Mouse (Mus musculus) gonadal fat pad, adult 2 months (tissue): ENCODE results near the gene Slc23a2. TPM values are rescaled to one million over a fixed set of nuclear protein-coding genes. Genes with fewer than 3 reads are reported as not detected.

ENCODE experiments used
- DNase-seq: peaks from one replicate; pipeline ENCODE4 v3.0.0-alpha.2; 2012; ENCODE audit warnings: low read depth
- polyA plus RNA-seq: library from polyadenylated mRNA; depleted of rRNA; stranded (reverse); fragments of >200 nt; gene quantifications from 2 replicates; pipeline ENCODE4 v1.2.3, GENCODE M21; 2012; rRNA removed

Gene Slc23a2
- polyA plus RNA-seq = 17.5 and 17.8 TPM in 2 replicates

DNA sequence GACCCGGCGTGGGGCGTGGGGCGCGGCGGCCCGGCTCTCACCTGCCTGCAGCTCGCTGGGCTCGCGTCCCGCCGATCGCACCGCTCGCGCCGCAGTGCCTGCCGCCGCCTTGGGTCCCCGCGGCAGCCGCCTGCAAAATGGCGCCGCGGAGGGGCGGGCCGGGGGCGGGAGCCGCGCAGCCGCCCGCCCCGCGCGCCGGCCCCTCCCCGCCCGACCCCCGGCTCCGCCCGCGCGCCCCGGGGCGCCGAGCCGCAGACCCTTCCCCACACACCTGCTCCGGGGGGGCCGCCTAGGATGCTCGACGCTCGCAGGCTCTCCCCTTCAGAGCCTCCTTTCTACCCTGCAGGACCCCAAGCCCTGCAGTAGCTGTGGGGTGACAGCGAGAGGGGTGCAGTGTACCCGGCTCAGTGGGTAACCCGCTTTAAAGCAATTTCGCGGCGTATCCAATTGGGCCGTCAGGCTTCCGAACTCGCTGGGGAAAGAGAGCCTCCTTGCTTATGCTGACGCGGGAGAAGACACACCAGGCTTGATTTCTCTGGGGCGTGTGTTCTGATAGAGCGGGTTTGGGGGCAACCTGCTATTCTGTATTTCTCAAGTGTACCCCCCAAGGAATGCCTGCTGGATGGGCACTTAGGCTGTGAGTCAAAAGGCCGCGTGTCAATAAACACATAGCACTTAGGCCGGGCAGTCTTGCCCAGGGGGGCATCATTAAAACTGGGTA is at the start of gene Slc23a2:
Gene Slc23a2, minus strand, starts transcription at position 138 of the 721 bp plus-strand sequence.
- no peak for DNase-seq

DNA sequence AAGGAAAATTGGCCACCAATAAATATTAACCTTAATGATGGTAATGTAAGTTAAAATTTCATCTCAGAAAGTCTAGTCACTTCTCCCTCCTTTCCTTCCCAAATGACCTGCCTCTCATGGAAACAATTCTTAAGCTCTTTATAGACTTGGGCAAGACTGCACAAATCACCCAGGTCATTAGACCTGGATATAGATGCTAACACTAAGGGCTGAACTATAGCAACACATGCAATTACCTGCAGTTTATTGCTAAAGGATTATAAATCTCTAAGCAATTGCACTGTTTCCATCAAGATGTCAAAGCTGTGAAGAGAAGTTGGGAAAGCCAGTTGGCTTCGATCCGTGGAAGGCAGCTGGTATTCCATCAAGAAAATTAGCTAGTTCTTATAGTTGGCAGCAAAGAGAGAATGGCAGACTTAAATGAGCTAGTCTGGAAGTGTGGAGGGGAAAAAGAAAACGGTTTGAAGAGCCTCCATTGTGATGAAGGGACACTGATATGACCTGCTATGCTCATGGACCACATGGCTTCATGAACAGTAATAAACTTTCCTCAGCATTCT is 45.8 kb upstream of the Slc23a2 start:
- peak; percentile 41 for DNase-seq

DNA sequence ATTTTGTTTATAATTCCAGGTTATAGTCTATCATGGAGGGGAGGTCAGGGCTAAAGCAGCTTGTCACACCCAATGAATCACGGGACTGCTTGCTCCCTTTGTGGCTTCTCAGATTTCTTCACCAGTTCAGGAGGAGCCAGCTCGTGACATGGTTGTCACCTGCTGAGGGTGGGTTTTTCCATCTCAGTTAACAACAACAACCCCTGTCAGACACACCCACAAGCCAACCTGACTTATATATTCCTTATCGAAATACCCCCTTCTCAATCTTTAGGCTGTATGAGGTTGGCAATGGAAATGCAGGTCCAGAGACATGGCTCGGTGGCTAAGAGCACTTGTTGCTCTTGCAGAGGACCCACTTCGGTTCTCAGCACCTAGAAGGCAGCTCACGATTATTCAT is 39.0 kb upstream of the Slc23a2 start:
- DNase-seq = no peak

DNA sequence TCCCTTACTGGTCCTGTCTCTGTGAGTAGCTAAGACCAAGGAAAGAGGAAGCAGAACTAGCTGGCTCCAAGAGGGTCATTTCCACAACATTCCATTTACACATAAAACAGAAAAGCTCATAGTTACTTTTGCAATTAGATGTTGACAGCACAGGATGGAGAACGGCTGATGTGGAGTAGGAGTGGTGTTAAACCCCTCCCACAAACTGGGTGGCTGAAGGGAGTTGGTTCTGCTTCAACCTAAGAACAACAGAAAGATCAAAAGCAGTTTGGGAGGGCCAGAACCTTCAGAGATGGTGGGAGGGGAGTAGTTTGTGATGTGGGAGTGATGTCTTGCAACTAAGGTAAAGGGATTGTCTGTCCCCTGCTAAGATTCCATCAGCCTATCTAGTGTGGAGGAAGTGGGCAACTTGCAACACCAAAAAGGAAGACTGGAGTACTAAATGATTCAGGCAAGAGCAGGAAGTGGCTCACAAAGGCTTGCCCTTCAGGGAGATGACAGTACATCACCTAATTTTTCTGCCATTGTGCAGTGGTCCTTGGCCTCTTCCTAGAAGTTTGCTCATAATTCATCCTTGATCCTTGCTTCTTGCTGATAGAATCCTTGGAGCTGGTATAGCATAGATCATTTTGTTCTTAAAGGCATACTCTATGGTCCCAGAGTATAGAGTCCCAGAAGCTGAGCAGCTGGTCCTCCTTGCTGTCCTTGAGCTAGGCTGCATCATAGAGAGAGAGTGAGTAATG is 35.7 kb upstream of the Slc23a2 start:
- no peak for DNase-seq

DNA sequence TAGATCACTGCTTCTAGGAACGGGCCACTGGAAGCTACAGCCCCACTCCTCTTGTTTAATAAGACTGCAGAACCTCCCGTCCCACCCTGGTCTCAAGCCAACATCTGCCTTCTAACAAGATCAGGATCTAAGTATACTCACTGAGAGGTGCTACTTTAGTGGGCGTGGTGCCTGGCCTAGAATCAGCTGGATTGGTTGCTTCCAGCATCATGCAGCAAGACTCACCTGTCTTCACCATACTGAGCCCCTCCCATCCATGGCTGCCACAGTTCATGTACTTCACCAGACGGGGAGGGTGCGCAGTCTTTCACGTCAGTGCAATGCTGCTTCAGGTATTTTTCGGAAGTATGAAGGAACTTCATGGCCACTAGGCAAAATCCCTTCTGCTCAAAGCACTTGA is 34.5 kb upstream of the Slc23a2 start:
- DNase-seq = no peak

DNA sequence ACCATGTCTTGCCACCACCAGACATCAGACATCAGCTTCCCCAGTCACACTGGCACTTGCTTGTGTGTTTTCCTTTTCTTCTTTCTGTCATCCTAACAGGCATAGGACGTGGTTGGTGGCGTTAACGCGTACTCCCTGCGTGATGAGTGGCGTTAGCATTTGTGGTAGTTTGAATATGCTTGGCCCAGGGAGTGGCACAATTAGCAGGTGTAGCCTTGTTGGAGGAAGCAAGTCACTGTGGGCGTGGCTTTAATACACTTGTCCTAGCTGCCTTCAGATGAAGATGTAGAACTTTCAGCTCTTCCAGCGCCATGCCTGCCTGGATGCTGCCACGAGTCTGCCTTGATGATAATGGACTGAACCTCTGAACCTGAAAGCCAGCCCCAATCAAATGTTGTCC is 32.5 kb upstream of the Slc23a2 start:
- DNase-seq = no peak

DNA sequence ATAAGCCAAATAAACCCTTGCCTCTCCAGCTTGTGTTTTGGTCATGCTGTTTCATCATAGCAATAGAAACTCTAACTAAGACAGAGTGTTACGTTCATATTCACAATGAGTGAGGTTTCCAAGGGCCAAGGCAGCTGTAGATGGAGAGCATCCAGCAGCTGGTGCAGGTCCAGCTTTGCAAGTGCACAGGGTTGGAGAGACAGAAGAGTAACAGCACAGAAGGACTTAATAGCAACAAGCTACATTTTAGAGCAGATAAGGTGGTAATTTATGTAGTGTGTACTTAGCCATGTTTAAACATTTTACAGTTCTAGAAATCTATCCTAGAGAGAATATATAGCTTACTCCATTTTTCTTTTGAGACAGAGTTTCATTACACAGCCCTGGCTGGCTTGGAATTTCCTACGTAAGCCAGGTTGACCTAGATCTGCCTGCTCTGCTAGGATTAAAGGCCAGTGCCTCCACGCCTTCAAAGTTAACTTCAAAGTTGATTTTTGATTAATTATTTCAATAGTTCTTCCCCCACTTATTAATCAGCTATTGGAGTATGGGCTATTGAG is 31.5 kb upstream of the Slc23a2 start:
- no peak for DNase-seq

DNA sequence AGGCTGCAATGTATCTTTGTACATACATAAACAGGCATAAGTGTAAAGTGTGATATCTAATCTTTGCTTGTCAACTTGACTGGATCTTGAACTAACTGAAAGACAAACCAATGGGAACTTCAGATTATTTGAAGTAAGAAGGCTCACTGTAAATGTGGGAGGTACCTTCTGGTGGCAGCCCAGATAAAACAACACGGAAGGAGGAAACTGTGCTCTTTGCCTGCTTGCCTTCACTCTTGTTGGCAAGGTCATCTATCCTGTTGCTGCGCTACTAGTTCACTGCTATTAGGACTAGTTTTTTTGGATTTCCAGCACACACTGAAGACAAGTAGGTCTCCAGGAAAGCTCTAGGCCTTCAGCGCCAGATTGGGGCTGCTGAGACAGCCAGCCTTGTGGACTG is 29.1 kb upstream of the Slc23a2 start:
- DNase-seq = no peak

DNA sequence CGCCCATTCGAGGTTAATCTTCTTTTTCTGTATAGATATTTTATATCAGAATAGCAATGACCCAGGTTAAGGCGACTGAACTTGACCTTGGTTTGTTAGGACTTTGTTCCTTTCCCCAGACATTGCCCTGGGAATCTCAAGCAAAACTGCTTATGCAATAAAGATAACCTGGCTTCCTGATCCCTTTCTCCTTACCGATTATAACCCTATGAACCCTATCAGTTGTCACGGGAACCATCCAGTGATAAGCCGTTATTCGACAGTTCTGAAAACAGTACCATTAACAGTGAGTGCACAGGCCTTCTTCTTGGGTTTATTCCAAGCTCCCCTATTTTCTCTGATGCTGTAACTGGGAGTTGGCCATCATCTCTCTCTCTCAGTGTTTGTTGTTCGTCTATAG is 27.0 kb upstream of the Slc23a2 start:
- DNase-seq = no peak

DNA sequence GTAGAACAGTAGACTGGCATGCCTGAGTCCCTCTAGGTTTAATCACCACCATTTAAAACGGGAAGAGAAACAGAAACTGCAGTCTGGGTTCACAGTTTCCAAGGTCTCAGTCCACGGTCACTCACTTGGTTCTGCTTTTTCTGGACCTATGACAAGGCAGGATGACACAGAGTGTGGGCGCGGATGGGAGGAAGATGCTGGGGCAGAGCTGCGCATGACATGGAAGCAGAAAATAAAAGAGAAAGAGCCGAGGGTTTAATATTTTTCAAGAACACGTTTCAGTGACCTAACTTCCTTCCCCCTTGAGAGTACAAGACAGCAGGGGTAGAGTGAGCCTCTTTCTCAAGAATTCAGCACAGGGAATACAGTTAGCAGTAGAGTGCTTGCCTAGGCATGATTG is 24.2 kb upstream of the Slc23a2 start:
- DNase-seq = no peak

DNA sequence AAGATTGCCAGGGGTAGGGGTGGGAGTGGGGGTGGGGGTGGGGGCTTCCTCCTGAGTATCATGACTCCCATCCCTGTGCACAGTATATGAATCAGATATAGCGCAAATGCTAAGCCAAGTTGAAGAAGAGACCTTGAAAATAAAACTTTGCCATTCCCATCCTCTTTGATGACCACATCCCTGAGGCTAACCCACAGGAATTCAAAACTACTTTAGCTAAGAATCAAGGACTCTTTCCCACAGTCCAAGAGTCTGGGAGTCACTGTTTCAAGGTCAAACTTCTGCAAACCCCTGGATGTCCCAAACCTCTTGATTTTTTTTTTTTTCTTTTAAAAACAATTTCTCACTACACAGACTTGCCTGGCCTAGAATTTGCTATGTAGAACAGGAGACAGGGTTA is 18.7 kb upstream of the Slc23a2 start:
- no peak for DNase-seq

DNA sequence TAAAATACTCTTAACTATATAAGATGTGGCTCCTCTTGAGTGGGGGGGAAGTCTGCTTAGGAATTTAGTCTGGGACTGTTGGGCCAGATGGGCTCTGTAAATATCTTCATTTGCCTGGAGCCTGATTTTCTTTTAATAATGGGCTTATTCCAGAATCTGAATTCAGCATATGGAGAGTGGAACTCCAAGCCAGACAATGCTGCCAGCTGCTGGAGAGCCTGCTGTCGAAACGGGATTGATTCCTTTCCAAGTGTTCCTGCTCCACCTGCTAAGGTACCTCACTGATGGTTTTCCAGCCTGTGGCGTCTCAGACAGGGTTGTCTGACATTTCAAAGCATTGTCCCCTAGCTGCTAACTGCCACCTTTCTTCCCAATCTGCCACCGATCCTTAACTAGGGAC is 12.6 kb upstream of the Slc23a2 start:
- DNase-seq = no peak

DNA sequence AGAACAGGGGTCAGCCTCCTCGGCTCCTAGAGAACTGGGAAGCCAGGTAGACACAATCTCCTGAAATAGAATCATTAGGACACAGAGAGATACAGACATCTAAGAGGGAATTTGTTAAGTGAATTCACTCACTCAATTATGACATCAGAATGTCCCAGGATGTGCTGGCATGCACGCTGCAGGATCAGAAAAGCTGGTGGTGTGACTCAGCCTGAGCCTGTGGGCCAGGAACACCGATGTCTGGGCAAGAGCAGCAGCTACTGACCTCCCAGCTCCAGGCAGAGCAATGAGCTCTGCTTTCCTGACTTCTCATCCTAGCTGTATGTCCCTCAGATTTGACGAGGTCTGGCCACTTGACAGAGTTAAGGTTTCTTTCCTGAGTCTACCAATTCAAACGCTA is 7.8 kb upstream of the Slc23a2 start:
- no peak for DNase-seq

DNA sequence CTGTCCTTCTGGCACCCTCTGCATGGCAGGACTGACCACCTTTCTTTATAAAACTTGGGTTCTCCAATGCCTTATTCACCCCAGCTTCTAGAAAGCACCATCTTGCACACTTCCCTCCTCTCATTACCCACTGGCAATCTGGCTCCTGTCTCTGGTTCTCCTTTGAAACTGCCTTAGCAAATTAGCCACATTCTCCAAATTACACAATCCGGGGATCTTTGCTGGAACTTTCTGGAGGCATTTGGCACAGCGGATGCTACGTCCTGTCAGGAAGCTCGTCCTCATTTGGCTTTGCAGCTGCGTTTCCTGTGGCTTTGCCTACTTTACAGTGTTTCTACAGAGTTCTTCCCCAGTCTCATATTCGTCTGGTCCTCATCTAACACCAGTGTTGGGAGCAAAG is 6.7 kb upstream of the Slc23a2 start:
- DNase-seq = peak; percentile 65

DNA sequence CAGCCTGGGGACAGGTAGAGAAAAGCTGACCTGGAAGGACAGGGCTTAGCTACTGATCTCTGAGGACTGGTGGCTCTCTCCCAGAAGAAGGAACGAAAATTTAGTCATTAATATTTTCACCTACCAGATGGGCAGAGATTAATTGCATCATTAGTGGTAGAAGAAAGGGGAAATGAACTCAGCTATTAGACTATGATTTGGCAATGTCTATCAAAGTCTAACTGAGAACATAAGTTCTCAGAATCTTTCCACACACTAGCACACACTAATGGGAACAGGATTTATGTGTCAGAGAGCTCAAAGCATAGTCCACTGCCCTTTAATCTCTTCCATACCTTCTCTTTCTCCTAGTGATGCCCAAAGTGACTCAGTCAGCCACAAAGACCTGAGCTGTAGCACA is 6.0 kb upstream of the Slc23a2 start:
- no peak for DNase-seq

DNA sequence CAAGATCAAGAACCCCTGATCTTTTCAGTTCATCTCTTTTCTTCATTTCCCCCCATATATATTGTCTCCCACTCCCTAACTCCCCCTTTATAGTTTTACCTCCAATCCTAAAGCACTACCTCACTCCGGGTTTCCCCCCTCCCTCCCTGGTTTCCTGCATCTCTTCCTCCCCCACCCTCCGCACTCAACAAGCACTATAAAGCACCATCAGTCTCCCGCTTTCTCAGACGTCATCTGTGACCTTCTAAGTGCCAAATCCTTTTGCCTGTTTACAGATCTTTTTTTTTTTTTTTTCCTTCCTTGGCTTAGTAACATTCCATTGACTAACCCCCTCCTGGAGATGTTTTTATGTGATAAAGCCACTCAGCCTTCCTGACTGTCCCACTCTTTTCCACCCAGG is 1.6 kb upstream of the Slc23a2 start:
- DNase-seq = no peak

DNA sequence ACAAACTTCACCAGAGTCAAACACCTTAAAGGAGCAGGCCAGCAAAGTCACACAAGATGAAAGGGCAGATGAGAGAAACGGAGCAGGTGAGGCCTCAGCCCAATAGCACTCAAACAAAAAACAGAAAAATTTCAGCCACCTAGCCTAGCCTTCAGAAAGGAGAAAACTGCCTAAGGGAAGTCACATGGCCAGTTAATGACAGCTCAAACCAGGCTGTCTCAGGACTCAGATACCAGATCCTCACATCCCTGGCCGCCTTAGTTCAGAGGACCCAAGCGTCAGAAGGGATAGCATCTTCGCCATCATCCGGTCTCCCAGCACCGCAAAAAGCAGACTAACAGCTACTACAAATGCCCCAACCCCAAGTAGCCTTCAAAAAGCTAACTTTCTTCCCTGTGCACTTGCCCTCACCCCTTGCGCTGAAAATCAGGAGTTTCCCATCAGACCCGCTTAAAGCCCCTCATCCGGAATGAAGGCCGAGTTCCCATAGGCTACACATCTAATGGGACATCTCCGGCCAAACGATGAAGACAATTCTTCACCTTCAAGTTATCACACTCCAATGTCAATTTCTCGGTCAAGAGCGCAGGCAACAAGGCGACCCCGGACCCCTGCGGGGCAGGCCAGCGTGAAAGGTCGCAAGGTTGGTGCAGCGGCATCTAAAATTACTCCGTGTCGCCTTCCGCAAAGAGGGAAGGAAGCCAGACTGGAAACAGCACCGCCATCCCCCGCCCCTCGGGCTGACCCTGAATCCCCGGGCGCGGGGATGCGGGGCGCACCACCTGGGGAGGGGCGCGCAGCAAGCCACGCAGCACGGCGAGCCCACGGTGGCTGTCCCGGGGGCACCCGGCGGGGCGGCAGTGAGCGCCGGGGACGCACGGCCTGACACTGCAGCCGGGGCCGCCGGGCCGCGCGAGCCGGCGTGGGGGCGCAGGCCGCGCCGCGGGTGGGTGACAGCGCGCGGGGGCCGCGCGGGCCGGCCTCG is 673 bp downstream of the Slc23a2 start:
- DNase-seq = no peak

DNA sequence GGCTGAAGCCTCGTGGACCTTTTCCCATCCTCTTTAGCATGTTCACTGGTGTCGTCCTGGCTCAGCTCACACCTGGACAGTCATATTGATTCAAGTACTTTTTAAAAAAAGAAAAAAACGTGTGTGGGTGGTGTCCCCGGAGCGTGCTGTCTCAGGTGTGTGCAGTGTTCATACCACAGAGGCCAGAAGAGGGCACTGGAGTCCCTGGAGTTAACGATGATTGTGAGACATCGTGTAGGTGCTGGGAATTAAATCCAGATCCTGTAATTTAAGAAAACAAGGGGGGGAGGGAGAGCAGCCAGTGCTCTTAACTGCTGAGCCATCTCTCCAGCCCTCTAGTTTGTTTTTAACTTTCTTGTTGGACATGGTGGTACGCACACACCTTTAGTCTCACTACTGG is 2.3 kb downstream of the Slc23a2 start:
- DNase-seq = no peak

DNA sequence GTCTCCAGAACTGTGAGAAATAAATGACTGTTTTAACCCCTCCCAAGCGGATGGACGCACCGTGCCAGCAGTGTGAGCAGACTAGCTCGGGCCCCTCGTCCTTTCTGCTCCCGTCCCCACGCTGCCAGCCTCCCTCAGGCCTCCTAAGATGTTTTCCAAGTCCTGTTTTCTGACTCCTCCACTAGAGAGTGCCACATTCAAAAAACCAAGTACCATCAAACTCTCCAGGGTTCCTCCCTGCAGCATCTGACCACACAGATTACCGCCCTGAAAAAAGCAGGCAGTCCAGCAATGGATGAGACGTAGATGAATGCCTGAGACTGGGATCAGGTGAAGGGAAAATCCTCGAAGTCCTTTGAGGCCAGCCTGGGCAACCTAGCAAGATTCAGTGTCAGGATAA is 4.4 kb downstream of the Slc23a2 start:
- no peak for DNase-seq

DNA sequence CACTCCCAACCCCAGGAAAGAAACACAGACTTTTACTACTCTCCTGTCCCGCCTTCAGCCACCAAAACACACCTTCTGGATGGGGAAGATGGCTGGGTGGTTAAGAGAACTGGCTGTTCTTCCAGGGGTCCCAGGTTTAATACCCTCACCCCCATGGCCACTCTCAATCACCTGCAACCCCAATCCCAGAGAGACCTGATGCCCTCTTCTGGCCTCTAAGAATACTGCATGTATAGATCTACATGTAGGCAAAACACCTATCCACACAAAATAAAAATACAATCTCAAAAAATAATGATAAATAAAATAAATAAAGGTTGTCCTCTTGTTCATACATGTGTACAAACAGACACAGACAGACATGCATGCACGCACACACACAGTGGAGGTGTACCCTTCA is 5.8 kb downstream of the Slc23a2 start:
- DNase-seq = no peak

DNA sequence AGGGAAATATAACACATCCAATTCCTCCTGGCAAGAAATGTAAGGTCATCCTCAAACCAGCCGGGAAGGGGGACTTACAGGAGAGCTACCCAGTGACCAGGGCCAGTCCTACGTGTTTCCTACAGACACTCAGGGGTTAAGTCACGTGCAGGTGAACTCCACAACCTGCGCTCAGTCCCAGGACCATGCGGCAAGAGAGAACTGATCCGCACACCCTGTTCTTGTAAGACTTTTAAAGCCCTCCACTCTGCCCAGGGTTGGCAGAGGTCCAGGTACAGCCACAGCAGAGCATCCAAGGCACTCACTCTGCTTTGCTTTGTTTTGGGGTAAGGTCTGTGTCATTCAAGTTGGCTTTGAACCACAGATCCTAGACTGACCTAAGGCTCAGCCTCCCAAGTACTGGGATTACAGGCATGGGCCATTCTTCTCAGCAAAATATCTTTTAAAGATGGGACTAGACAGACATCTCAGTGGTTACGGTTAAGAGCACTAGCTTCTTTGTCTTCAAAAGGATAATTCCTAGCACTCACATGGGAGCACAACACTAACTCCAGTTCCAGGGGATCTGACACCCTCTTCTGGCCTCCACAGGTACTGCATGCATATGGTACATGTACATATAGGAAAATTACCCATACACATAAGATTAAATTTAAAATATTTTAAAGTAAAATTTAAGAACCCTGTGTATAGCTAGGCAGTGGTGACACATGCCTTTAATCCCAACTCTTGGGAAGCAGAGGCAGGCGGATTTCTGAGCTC is 8.9 kb downstream of the Slc23a2 start:
- DNase-seq = no peak
